In genomic region chr9:64886008-64886407, GRCm38 (mm10) we compare ENCODE assay signal across 24 mouse cellular contexts.
"Had no signal": no experiment of that assay in that cellular context is flagged by ENCODE, and none has a peak within 500 bp of the region (broad histone marks: within the 10 kb centered on the region; RNA-seq: fewer than 3 reads in every experiment).

No protein-coding gene starts in this region.

- H3K4me3 ChIP-seq: heart, adult 2 months; heart, embryonic 13.5 days; heart, embryonic 15.5 days; hindbrain, embryonic 13.5 days; hindbrain, embryonic 15.5 days; kidney, embryonic 15.5 days; limb, embryonic 13.5 days; limb, embryonic 15.5 days; liver, embryonic 12.5 days had no signal

- DNase-seq: gastrocnemius, postnatal 14 days; gastrocnemius, postnatal 36 days; heart, adult 2 months; heart, postnatal 14 days; heart, postnatal 36 days; kidney, adult 11 months; kidney, adult 2 months; kidney, adult 9 months; kidney, postnatal 14 days; kidney, postnatal 36 days; layer of hippocampus, postnatal 36 days; left cerebral cortex, postnatal 4 days had no signal

- ATAC-seq: hindbrain, postnatal 0 days; intestine, embryonic 16.5 days; liver, embryonic 12.5 days had no signal

- H3K27ac ChIP-seq: heart, adult 2 months; heart, embryonic 13.5 days; heart, embryonic 15.5 days; hindbrain, embryonic 13.5 days; hindbrain, embryonic 15.5 days; hindbrain, postnatal 0 days; kidney, embryonic 15.5 days; kidney, postnatal 0 days; limb, embryonic 13.5 days; limb, embryonic 15.5 days; liver, embryonic 12.5 days; liver, embryonic 14.5 days had no signal
